Mouse (Mus musculus) kidney, adult 2 months (tissue): Measurements from ENCODE around the gene H2-M10.3. TPM values are rescaled to one million over a fixed set of nuclear protein-coding genes. Genes with fewer than 3 reads are reported as not detected.
A peak's percentile ranks its signal among the peaks of the same experiment; 100 is the strongest.
"Not testable (repeated sequence)": the region's sequence is repeated elsewhere in the genome, so short reads cannot be mapped to it uniquely, and the experiment has no call there.

Experiments
- DNase-seq: peaks from one replicate; pipeline ENCODE4 v3.0.0; 2021
- H3K27ac ChIP-seq: fragments of 200-500 bp; 2 replicates; pipeline ENCODE4 v1.5.1; 2012; ENCODE audit warnings: low read depth, low read length, control low read depth, inconsistent platforms; ENCODE audit not compliant: insufficient read depth
- H3K27me3 ChIP-seq: fragments of 200-500 bp; replicated peaks from 2 replicates; pipeline ENCODE4 v1.6.1; 2012; ENCODE audit warnings: mild to moderate bottlenecking, moderate library complexity, low read length, inconsistent platforms; ENCODE audit not compliant: control insufficient read depth, insufficient read depth
- H3K36me3 ChIP-seq: fragments of 200-500 bp; 2 replicates; pipeline ENCODE4 v1.6.1; 2012; ENCODE audit warnings: mild to moderate bottlenecking, moderate library complexity, low read length, inconsistent platforms; ENCODE audit not compliant: control insufficient read depth, insufficient read depth
- H3K4me1 ChIP-seq: fragments of 200-500 bp; 2 replicates; pipeline ENCODE4 v1.6.1; 2011; ENCODE audit warnings: low read length; ENCODE audit not compliant: control insufficient read depth, insufficient read depth
- H3K4me3 ChIP-seq: fragments of 200-500 bp; 2 replicates; pipeline ENCODE4 v1.5.1; 2011; ENCODE audit warnings: mild to moderate bottlenecking, low read depth, low read length, control low read depth; ENCODE audit not compliant: insufficient read depth
- CTCF ChIP-seq: fragments of 200-500 bp; conservative IDR thresholded peaks from 2 replicates; pipeline ENCODE4 v1.5.1; 2011; ENCODE audit warnings: low read depth, mild to moderate bottlenecking, control low read depth, low read length, moderate library complexity, mixed read lengths; ENCODE audit not compliant: insufficient read depth, insufficient read length
- POLR2A ChIP-seq: fragments of 200-500 bp; IDR thresholded peaks from one replicate; pipeline ENCODE4 v1.6.1; 2011; ENCODE audit warnings: low read depth, low read length, control low read depth
- WGBS: fragments of 180-500 bp; shearing (Covaris S2); methylation state at CpG from one replicate; pipeline ENCODE4 v1.1.7; 2018; 5-methylcytosine and 5-hydroxymethylcytosine counted together
- polyA plus RNA-seq: library from polyadenylated mRNA; depleted of rRNA; stranded (reverse); fragments of >200 nt; gene quantifications from 2 replicates; pipeline ENCODE4 v1.2.3, GENCODE M21; 2012; rRNA removed

H2-M10.3 gene
- polyA plus RNA-seq = not detected in 2 replicates

DNA sequence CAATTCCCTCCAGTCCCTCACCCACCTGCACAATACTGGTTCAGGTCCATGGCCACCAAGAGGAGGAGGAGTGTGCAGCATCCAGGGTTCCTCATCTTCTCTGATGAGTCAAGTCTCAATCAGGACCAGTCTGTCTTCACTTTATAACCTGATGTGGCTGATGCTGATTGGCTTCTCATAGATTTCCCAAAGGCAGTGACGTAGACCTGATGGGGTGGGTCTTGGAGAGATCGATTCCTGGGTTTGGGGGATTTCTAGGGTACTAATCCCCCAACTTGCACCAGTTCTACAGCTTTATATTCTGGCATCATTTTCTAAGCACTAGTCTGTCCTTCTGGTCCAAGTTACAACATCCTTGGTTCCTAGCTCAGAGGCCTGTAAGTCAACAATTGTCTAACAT lies at the start of gene H2-M10.3:
H2-M10.3 (minus strand) TSS at position 101 of the 400 bp plus-strand sequence.
- WGBS = 94% methylated on average over 2 of the region's 2 CpGs
- H3K4me1 ChIP-seq, H3K27me3 ChIP-seq, DNase-seq, H3K36me3 ChIP-seq, H3K4me3 ChIP-seq, H3K27ac ChIP-seq: not testable (repeated sequence)

DNA sequence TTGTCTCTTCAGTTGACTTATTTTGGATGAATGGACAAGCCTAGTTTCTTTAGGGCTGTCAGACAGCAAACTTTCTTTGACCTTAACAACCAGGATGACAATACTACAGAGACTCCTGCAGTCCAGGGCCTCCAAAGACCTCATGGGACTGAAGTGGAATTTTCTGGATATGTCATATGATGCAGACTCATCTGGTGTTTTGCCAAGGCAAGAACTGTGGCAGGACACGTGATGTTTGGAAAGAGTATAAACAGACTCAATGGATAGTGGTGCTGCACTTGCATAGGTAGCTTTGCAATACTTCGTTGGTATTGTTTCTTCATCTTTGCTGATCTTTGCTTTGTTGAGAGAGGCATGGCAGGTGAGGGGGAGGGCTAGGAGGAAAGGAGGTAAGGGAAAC lies 49.2 kb upstream of the H2-M10.3 start:
- Histone ChIP-seq H3K27ac (no peak overlapping the region), H3K4me1 (no peaks in the 10 kb centered on the region), H3K4me3 (no peak overlapping the region), H3K36me3 (no peaks in the 10 kb centered on the region), H3K27me3 (no peaks in the 10 kb centered on the region)
- no peak for DNase-seq
- WGBS = 48% methylated on average over 2 of the region's 2 CpGs
- TF ChIP-seq POLR2A = no peak
- no peak for TF ChIP-seq CTCF

DNA sequence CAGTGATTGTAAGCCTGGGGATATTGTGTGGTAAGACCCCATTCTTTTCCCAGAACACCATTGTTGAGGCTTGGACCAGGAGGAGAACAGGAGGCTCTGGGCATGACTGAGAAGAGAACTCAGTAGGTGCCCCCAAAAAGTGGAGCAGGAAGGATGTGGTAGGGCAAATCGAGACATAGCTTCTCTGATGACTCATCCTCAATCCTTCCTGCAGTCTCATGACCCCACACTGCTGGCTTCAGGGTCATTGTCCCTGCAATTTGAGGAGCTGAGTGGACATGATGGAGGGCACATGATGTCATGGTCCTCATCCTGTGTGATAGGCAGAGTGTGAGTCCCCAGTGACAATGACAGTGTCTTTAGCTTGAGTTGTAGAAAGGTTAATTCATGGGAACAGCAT lies 47.2 kb upstream of the H2-M10.3 start:
- no peak for DNase-seq
- 47% methylated on average over 1 of the region's 1 CpGs for WGBS
- TF ChIP-seq CTCF (no peak), POLR2A (no peak)

DNA sequence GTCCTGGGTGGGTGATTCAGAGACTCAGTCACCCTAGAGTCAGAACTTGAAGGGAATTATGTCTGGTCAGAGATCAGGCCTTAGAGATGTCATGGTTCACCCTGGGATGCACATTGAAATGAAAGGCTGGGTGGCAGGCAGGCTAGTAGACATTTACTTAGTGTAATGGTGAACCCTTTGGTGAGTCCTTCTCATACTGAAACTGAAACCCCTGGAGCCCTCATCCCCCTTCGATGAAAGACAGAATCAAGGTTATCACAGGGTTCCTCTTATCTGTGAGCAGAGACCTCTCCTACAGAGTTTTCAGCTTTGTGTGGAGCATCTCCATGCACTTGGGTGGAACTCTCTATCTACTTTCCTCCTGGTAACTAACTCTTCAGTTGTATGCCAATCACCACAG lies 46.1 kb upstream of the H2-M10.3 start:
- TF ChIP-seq POLR2A (no peak), CTCF (no peak)
- H3K27ac ChIP-seq = no peak overlapping the region
- no peak overlapping the region for H3K4me3 ChIP-seq
- 78% methylated on average over 1 of the region's 1 CpGs for WGBS
- no peak for DNase-seq
- no peaks in the 10 kb centered on the region for H3K27me3 ChIP-seq
- H3K36me3 ChIP-seq = no peaks in the 10 kb centered on the region
- no peaks in the 10 kb centered on the region for H3K4me1 ChIP-seq

More for the DNA sequence above, 47.2 kb upstream of the H2-M10.3 start:
- Histone ChIP-seq H3K36me3 (no peaks in the 10 kb centered on the region), H3K4me1 (no peaks in the 10 kb centered on the region), H3K27ac (no peak overlapping the region), H3K27me3 (no peaks in the 10 kb centered on the region), H3K4me3 (no peak overlapping the region)

DNA sequence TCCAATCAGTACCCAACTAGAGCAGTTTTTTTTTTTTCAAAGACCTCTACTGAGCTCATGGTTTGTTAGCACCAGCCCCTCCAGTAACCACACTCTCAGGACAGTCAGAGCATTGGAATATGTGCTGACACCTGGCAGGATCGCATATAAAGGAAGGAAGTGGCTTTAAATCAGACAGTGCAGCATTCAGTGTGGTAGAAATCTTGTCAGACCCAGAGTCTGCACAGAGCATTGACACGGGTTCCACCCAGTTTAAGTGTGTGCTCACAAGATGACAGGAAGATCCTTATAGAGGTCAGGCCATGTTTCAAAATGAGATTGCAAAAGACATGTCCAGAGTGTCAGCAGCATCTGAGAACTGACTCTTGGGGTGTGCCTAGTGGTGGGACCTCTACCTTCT lies 21.7 kb upstream of the H2-M10.3 start:
- no peak overlapping the region for H3K27ac ChIP-seq
- H3K27me3 ChIP-seq = no peaks in the 10 kb centered on the region
- H3K36me3 ChIP-seq = no peaks in the 10 kb centered on the region
- DNase-seq = no peak
- TF ChIP-seq POLR2A (no peak), CTCF (no peak)
- 51% methylated on average over 2 of the region's 2 CpGs for WGBS
- no peaks in the 10 kb centered on the region for H3K4me1 ChIP-seq
- H3K4me3 ChIP-seq = no peak overlapping the region

DNA sequence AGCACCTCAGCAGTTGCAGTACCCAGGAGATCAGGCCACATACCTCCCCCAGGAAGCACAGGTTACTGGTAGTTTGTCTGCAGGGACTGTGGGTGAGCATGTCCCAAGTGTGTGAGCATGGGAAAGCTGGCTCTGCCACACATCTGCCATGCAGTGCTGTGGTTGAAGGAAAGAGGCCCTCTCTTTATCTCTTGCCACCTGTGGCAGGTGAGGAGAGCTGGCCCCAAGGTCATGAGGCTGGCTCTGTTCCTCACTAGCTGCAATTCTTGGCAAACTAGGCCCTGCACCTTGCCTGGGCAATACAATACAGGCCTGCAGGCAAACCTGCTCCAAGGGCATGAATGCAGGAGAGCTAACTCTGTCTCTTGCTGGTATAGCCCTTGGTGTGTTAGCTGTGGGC lies 5.8 kb downstream of the H2-M10.3 start:
- not testable (repeated sequence) for H3K27me3 ChIP-seq, DNase-seq, H3K4me3 ChIP-seq, H3K4me1 ChIP-seq, H3K27ac ChIP-seq, H3K36me3 ChIP-seq

DNA sequence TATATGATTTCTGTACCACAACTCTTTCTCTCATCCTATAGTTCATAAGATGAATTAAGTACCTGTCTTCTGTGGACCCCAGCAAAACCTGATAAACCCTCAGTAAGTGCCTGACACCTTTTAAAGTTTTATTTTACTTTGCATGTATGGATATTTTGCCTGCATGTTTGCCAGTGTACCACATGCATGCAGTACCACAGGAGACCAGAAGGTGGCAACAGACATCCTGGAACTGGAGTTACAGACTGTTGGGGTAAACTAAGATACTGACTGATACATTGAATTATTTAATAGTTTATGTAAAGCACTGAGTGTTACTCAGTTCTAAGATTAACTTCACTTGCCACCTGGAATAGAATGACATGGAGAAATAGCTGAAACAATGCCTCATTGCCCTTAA lies 10.7 kb downstream of the H2-M10.3 start:
- H3K4me3 ChIP-seq, H3K36me3 ChIP-seq, H3K4me1 ChIP-seq, H3K27me3 ChIP-seq, H3K27ac ChIP-seq: not testable (repeated sequence)
- DNase-seq = peak; percentile 46
- peak; percentile 58 for TF ChIP-seq CTCF

DNA sequence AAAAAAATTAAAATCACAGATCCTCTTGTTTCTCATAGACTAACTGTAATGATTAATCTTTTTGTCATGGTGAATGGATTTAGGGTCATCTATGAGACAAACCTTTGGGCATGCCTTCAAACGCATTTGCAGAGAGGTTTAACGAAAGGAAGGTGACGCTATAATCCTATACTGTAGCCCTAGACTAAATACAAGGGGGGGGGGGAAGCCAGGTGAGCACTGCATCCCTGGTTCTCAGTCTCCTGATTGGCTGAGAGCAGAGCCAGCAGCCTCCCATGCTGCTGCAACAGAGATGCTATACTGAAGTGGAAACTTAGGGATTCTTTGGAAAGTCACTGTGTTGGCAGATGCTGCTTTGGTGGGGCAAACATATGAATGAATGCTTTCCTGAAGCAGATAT lies 12.5 kb downstream of the H2-M10.3 start:
- WGBS = 39% methylated on average over 3 of the region's 3 CpGs
- DNase-seq = no peak
- no peaks in the 10 kb centered on the region for H3K36me3 ChIP-seq
- no peak overlapping the region for H3K27ac ChIP-seq
- H3K4me1 ChIP-seq = no peaks in the 10 kb centered on the region
- H3K27me3 ChIP-seq = no peaks in the 10 kb centered on the region
- H3K4me3 ChIP-seq = no peak overlapping the region
- no peak for TF ChIP-seq POLR2A
- no peak for TF ChIP-seq CTCF
